Mouse (Mus musculus): ENCODE results near the gene Olfr1058. TPM values are rescaled to one million over a fixed set of nuclear protein-coding genes. Genes with fewer than 3 reads are reported as not detected.
"Not testable (repeated sequence)": the region's sequence is repeated elsewhere in the genome, so short reads cannot be mapped to it uniquely, and the experiment has no call there.

The Olfr1058 gene
- polyA plus RNA-seq, 1 experiment from 2014 or later = not detected

- Histone ChIP-seq H3K9ac (replicated peaks) (no peak within 1 kb of the TSS), H3K4me1 (ENCODE audit: insufficient read depth) (no peaks in the 10 kb centered on the region), H3K27ac (ENCODE audit: low read depth) (no peak within 1 kb of the TSS), H3K27me3 (ENCODE audit: insufficient read depth, low read length) (no peaks in the 10 kb centered on the region), H3K4me2 (ENCODE audit: low read depth, low read length) (no peak within 1 kb of the TSS), H3K9me3 (ENCODE audit: low read length) (no peaks in the 10 kb centered on the region), H3K36me3 (replicated peaks; ENCODE audit: insufficient read depth, low read length) (no peaks in the 10 kb centered on the region), H3K4me3 (ENCODE audit: low read depth, low read length) (no peak within 1 kb of the TSS)
- DNase-seq (no peak), ATAC-seq (no peak)
- TF ChIP-seq EP300 (IDR thresholded peaks at IDR 0.05; ENCODE audit: low read depth) (no peak), CTCF (IDR thresholded peaks at IDR 0.05; ENCODE audit: low read depth) (no peak)
Measured at GRCm38 (mm10) chr2:86362369-86362768, 26.0 kb downstream of the Olfr1058 start, which contains the start of gene Olfr1056. TSS of gene Olfr1056 (minus strand) at chr2:86362469.

DNA sequence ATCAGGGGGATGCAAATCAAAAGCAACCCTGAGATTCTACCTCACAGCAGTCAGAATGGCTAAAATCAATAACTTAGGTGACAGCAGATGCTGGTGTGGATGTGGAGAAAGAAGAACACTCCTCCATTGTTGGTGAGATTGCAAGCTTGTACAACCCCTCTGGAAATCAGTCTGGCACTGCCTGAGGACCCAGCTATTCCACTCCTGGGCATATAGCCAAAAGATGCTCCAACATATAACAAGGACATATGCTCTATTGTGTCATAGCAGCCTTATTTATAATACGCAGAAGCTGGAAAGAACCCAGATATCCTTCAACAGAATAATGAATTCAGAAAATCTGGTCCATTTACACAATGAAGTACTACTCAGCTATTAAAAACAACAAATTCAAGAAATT, 36.6 kb downstream of the Olfr1058 start:
- H3K9ac ChIP-seq (replicated peaks); H3K36me3 ChIP-seq (replicated peaks; ENCODE audit: insufficient read depth, low read length); H3K9me3 ChIP-seq (ENCODE audit: low read length); ATAC-seq; H3K27me3 ChIP-seq (ENCODE audit: insufficient read depth, low read length); H3K4me3 ChIP-seq (ENCODE audit: low read depth, low read length); H3K4me2 ChIP-seq (ENCODE audit: low read depth, low read length); DNase-seq; H3K27ac ChIP-seq (ENCODE audit: low read depth); H3K4me1 ChIP-seq (ENCODE audit: insufficient read depth): not testable (repeated sequence)
- WGBS (ENCODE audit: insufficient replicate concordance) = 88% methylated on average over 1 of the region's 1 CpGs

GRCm38 (mm10) chr2:86350184-86350583, 38.2 kb downstream of the Olfr1058 start, which contains the start of gene Olfr1055:
TSS of gene Olfr1055 (minus strand) at chr2:86350284.
- no peak for ATAC-seq

DNA sequence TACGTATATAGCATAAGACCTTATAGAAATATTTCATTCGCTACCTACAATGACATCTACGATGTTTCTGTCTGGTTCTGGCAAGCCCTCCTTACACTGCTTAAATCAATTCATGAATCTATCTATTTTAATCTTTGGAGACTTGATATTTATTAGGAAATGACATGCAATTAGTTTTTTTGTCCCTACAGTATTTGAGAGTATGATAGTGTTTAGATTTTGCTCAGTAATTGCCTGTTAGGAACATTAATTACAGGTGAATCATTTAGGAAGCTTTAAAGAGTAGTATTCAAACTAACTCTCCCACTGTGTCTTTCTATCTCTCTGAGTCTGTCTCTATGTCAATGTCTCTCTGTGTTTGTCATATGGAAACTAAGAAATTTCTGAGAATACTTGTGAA, 53.0 kb downstream of the Olfr1058 start, which contains the start of gene Olfr1054:
Gene Olfr1054, minus strand, starts transcription at position 101 of the 400 bp plus-strand sequence.
- ATAC-seq = no peak
- Histone ChIP-seq H3K9me3 (ENCODE audit: low read length) (no peaks in the 10 kb centered on the region), H3K27me3 (ENCODE audit: insufficient read depth, low read length) (no peaks in the 10 kb centered on the region), H3K27ac (ENCODE audit: low read depth) (no peak within 1 kb of the TSS), H3K4me1 (ENCODE audit: insufficient read depth) (no peaks in the 10 kb centered on the region), H3K4me2 (ENCODE audit: low read depth, low read length) (no peak within 1 kb of the TSS), H3K36me3 (replicated peaks; ENCODE audit: insufficient read depth, low read length) (no peaks in the 10 kb centered on the region), H3K9ac (replicated peaks) (no peak within 1 kb of the TSS), H3K4me3 (ENCODE audit: low read depth, low read length) (no peak within 1 kb of the TSS)
- WGBS (ENCODE audit: insufficient replicate concordance) = 81% methylated on average over 3 of the region's 3 CpGs
- DNase-seq = no peak
- TF ChIP-seq EP300 (IDR thresholded peaks at IDR 0.05; ENCODE audit: low read depth) = no peak
- no peak for TF ChIP-seq CTCF (IDR thresholded peaks at IDR 0.05; ENCODE audit: low read depth)

More at GRCm38 (mm10) chr2:86350184-86350583, 38.2 kb downstream of the Olfr1058 start, which contains the start of gene Olfr1055:
- Histone ChIP-seq H3K4me2 (ENCODE audit: low read depth, low read length) (no peak within 1 kb of the TSS), H3K9me3 (ENCODE audit: low read length) (no peaks in the 10 kb centered on the region), H3K4me3 (ENCODE audit: low read depth, low read length) (no peak within 1 kb of the TSS), H3K27ac (ENCODE audit: low read depth) (no peak within 1 kb of the TSS), H3K4me1 (ENCODE audit: insufficient read depth) (no peaks in the 10 kb centered on the region), H3K27me3 (ENCODE audit: insufficient read depth, low read length) (no peaks in the 10 kb centered on the region), H3K9ac (replicated peaks) (no peak within 1 kb of the TSS), H3K36me3 (replicated peaks; ENCODE audit: insufficient read depth, low read length) (no peaks in the 10 kb centered on the region)
- TF ChIP-seq EP300 (IDR thresholded peaks at IDR 0.05; ENCODE audit: low read depth) (no peak), CTCF (IDR thresholded peaks at IDR 0.05; ENCODE audit: low read depth) (no peak)
- no peak for DNase-seq
- 74% methylated on average over 5 of the region's 5 CpGs for WGBS (ENCODE audit: insufficient replicate concordance)

Other genes starting within 250 kb of the Olfr1058 start
- gene Olfr1040, start 241.8 kb downstream of the Olfr1058 start, polyA plus RNA-seq (2015; fragmentation: Nextera tagmentation; extraction: Ambion mirVana) = not detected in 2 replicates
- gene Olfr1042, start 226.7 kb downstream of the Olfr1058 start, polyA plus RNA-seq (2015; fragmentation: Nextera tagmentation; extraction: Ambion mirVana) = not detected in 2 replicates
- gene Olfr1043, start 221.0 kb downstream of the Olfr1058 start, polyA plus RNA-seq (2015; fragmentation: Nextera tagmentation; extraction: Ambion mirVana) = not detected in 2 replicates
- gene Olfr1044, start 210.7 kb downstream of the Olfr1058 start, polyA plus RNA-seq (2015; fragmentation: Nextera tagmentation; extraction: Ambion mirVana) = not detected in 2 replicates
- gene Olfr52, start 202.9 kb downstream of the Olfr1058 start, polyA plus RNA-seq (2015; fragmentation: Nextera tagmentation; extraction: Ambion mirVana) = not detected in 2 replicates
- not detected in 2 replicates for gene Olfr1045, start 185.6 kb downstream of the Olfr1058 start, polyA plus RNA-seq (2015; fragmentation: Nextera tagmentation; extraction: Ambion mirVana)
- gene Olfr1046, start 169.2 kb downstream of the Olfr1058 start, polyA plus RNA-seq (2015; fragmentation: Nextera tagmentation; extraction: Ambion mirVana) = not detected in 2 replicates
- not detected in 2 replicates for gene Olfr1047, start 157.2 kb downstream of the Olfr1058 start, polyA plus RNA-seq (2015; fragmentation: Nextera tagmentation; extraction: Ambion mirVana)
- not detected in 2 replicates for gene Olfr1048, start 148.3 kb downstream of the Olfr1058 start, polyA plus RNA-seq (2015; fragmentation: Nextera tagmentation; extraction: Ambion mirVana)
- gene Olfr1049, start 130.2 kb downstream of the Olfr1058 start, polyA plus RNA-seq (2015; fragmentation: Nextera tagmentation; extraction: Ambion mirVana) = not detected in 2 replicates
- gene Olfr1051, start 109.5 kb downstream of the Olfr1058 start, polyA plus RNA-seq (2015; fragmentation: Nextera tagmentation; extraction: Ambion mirVana) = not detected in 2 replicates
- gene Olfr1052, start 96.1 kb downstream of the Olfr1058 start, polyA plus RNA-seq (2015; fragmentation: Nextera tagmentation; extraction: Ambion mirVana) = not detected in 2 replicates
- not detected in 2 replicates for gene Olfr1053, start 73.3 kb downstream of the Olfr1058 start, polyA plus RNA-seq (2015; fragmentation: Nextera tagmentation; extraction: Ambion mirVana)
- gene Olfr1054, start 53.1 kb downstream of the Olfr1058 start, polyA plus RNA-seq (2015; fragmentation: Nextera tagmentation; extraction: Ambion mirVana) = not detected in 2 replicates
- not detected in 2 replicates for gene Olfr1055, start 38.3 kb downstream of the Olfr1058 start, polyA plus RNA-seq (2015; fragmentation: Nextera tagmentation; extraction: Ambion mirVana)
- not detected in 2 replicates for gene Olfr1056, start 26.1 kb downstream of the Olfr1058 start, polyA plus RNA-seq (2015; fragmentation: Nextera tagmentation; extraction: Ambion mirVana)
- gene Olfr1057, start 10.2 kb downstream of the Olfr1058 start, polyA plus RNA-seq (2015; fragmentation: Nextera tagmentation; extraction: Ambion mirVana) = not detected in 2 replicates
- gene Olfr1061, start 25.5 kb upstream of the Olfr1058 start, polyA plus RNA-seq (2015; fragmentation: Nextera tagmentation; extraction: Ambion mirVana) = not detected in 2 replicates
- gene Olfr1062, start 38.2 kb upstream of the Olfr1058 start, polyA plus RNA-seq (2015; fragmentation: Nextera tagmentation; extraction: Ambion mirVana) = not detected in 2 replicates
- gene Olfr1065, start 62.0 kb upstream of the Olfr1058 start, polyA plus RNA-seq (2015; fragmentation: Nextera tagmentation; extraction: Ambion mirVana) = not detected in 2 replicates
- not detected in 2 replicates for gene Olfr1066, start 67.7 kb upstream of the Olfr1058 start, polyA plus RNA-seq (2015; fragmentation: Nextera tagmentation; extraction: Ambion mirVana)
- not detected in 2 replicates for gene Olfr228, start 98.8 kb upstream of the Olfr1058 start, polyA plus RNA-seq (2015; fragmentation: Nextera tagmentation; extraction: Ambion mirVana)
- not detected in 2 replicates for gene Olfr1076, start 119.9 kb upstream of the Olfr1058 start, polyA plus RNA-seq (2015; fragmentation: Nextera tagmentation; extraction: Ambion mirVana)
- gene Olfr1079, start 153.9 kb upstream of the Olfr1058 start, polyA plus RNA-seq (2015; fragmentation: Nextera tagmentation; extraction: Ambion mirVana) = not detected in 2 replicates
- gene Olfr1080, start 169.7 kb upstream of the Olfr1058 start, polyA plus RNA-seq (2015; fragmentation: Nextera tagmentation; extraction: Ambion mirVana) = not detected in 2 replicates
- gene Olfr1082, start 210.4 kb upstream of the Olfr1058 start, polyA plus RNA-seq (2015; fragmentation: Nextera tagmentation; extraction: Ambion mirVana) = not detected in 2 replicates